Mouse (Mus musculus): Measurements from ENCODE around the gene Gm20817. TPM values are rescaled to one million over a fixed set of nuclear protein-coding genes. Genes with fewer than 3 reads are reported as not detected.
"Not testable (repeated sequence)": the region's sequence is repeated elsewhere in the genome, so short reads cannot be mapped to it uniquely, and the experiment has no call there.

The Gm20817 gene
- total RNA-seq (2017): not detected in 3 replicates

DNA sequence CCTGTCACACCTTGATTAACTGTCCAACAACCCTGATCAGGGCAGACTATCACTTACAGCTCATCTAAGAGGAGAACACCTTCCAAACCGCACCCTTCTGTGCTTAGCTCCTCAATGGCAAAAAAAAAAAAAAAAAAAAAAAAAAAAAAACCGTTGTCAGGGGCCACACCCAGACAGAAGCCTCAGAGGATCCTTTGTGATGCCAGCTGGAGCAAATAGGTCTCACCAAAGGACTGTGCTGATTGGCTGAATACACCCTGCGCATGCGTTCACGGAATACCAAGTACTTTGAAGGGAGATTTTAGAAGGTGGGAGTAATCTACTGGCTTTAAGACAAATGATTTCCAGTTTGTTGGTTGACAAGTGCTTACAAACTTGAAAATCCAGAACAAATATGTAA is at the start of gene Gm20817:
TSS of gene Gm20817 (minus strand) at position 101 of the 400 bp plus-strand sequence.
- ATAC-seq (replicated peaks; ENCODE audit: insufficient number of reproducible peaks, low FRiP score, low TSS enrichment, poor library complexity, severe bottlenecking): not testable (repeated sequence)
